23 mouse cellular contexts compared by ENCODE assay signal in the genomic region with DNA sequence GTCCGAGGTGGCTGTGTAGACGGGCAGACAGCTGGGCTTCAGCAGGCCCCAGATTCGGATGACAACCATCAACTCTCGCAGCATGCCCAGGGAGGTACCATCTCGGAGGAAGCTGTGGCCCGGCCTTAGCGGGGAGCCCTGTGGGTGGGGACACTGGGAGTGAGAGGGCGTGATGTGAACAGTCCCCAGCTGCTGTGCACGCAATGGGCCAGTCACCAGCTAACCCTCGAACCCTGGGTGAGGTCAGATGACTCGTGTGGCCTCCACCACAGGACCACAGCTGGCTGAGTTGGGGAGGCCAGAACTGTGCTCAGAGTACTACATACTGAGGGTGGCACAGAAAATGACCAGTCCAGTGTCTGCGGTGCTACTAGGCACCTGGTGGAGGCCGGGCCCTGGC. TPM values are rescaled to one million over a fixed set of nuclear protein-coding genes. Genes with fewer than 3 reads are reported as not detected.
DNase-seq lines count a peak whose midpoint lies in the region; ATAC-seq and TF ChIP-seq lines count a peak whose summit lies in the region.
"Had no signal": no experiment of that assay in that cellular context is flagged by ENCODE, and none has a peak within 500 bp of the region (broad histone marks: within the 10 kb centered on the region; RNA-seq: fewer than 3 reads in every experiment).

No protein-coding gene starts in this region.

- H3K36me3 ChIP-seq in liver, adult 2 months (ENCODE audit: control insufficient read depth, insufficient read depth, low read length): no peaks in the 10 kb centered on the region
- peaks cover 21% of the 10 kb centered on the region for H3K36me3 ChIP-seq in liver, embryonic 11.5 days (ENCODE audit: control insufficient read depth, insufficient read depth, low read length)
- peaks cover 34% of the 10 kb centered on the region for H3K36me3 ChIP-seq in liver, embryonic 13.5 days
- 0 out of 2 replicates have a peak, but pooled peaks cover 18% of the 10 kb centered on the region for H3K36me3 ChIP-seq in lung, postnatal 0 days (ENCODE audit: insufficient read depth, low read length)
- H3K36me3 ChIP-seq in hindbrain, embryonic 16.5 days (ENCODE audit: control insufficient read depth, insufficient read depth, low read length): peaks cover 25% of the 10 kb centered on the region

- H3K79me2 ChIP-seq in liver, adult 2 months (ENCODE audit: control insufficient read depth, insufficient read depth, low read length): peaks cover 3% of the 10 kb centered on the region; the same call in 1 of the 2 replicates

- no peak overlapping the region for H3K4me2 ChIP-seq in liver, embryonic 11.5 days
- H3K4me2 ChIP-seq in liver, embryonic 13.5 days: no peak overlapping the region
- no peak overlapping the region for H3K4me2 ChIP-seq in lung, postnatal 0 days (replicated peaks; ENCODE audit: low read depth, low read length)
- H3K4me2 ChIP-seq in hindbrain, embryonic 16.5 days (ENCODE audit: low read length): no peak overlapping the region
- H3K4me2 ChIP-seq: heart, embryonic 15.5 days; midbrain, embryonic 12.5 days; neural tube, embryonic 15.5 days had no signal

- ATAC-seq in liver, embryonic 11.5 days (replicated peaks; ENCODE audit: low FRiP score): no peak
- peak; percentile 23 for ATAC-seq in liver, embryonic 13.5 days (ENCODE audit: low read depth)
- ATAC-seq in lung, postnatal 0 days: peak; percentile 76
- ATAC-seq in hindbrain, embryonic 16.5 days: no peak
- ATAC-seq: forebrain, embryonic 14.5 days; Patski had no signal

- TF ChIP-seq POLR2A in liver, adult 2 months (IDR thresholded peaks at IDR 0.05; ENCODE audit: extremely low read depth, insufficient read depth, low read length): no peak

- no peaks in the 10 kb centered on the region for H3K9me3 ChIP-seq in liver, embryonic 11.5 days (ENCODE audit: control insufficient read depth, low read length)
- no peaks in the 10 kb centered on the region for H3K9me3 ChIP-seq in liver, embryonic 13.5 days (replicated peaks)
- H3K9me3 ChIP-seq in lung, postnatal 0 days (ENCODE audit: low read length): no peaks in the 10 kb centered on the region
- no peaks in the 10 kb centered on the region for H3K9me3 ChIP-seq in hindbrain, embryonic 16.5 days (ENCODE audit: control insufficient read depth, low read length)
- H3K9me3 ChIP-seq: heart, embryonic 15.5 days; hindbrain, embryonic 10.5 days; midbrain, embryonic 12.5 days; neural tube, embryonic 15.5 days had no signal

- TF ChIP-seq CTCF in liver, adult 2 months (IDR thresholded peaks at IDR 0.05; ENCODE audit: low read depth, low read length): no peak
- TF ChIP-seq CTCF in lung, postnatal 0 days (IDR thresholded peaks at IDR 0.05): no peak

- H3K9ac ChIP-seq in liver, adult 2 months (ENCODE audit: low read depth, low read length): peak overlapping the region; percentile 16; the same call in 1 of the 2 replicates
- no peak overlapping the region for H3K9ac ChIP-seq in liver, embryonic 11.5 days (ENCODE audit: low read depth, low read length)
- no peak overlapping the region for H3K9ac ChIP-seq in liver, embryonic 13.5 days
- H3K9ac ChIP-seq in lung, postnatal 0 days (replicated peaks; ENCODE audit: low read depth): no peak overlapping the region
- no peak overlapping the region for H3K9ac ChIP-seq in hindbrain, embryonic 16.5 days (ENCODE audit: low read depth, low read length)
- H3K9ac ChIP-seq: heart, embryonic 15.5 days; midbrain, embryonic 12.5 days; neural tube, embryonic 15.5 days had no signal

- H3K27ac ChIP-seq in liver, adult 2 months (replicated peaks; ENCODE audit: insufficient read depth, low read depth, low read length): peak overlapping the region; percentile 69
- H3K27ac ChIP-seq in liver, embryonic 11.5 days (ENCODE audit: low read depth, low read length): no peak overlapping the region
- H3K27ac ChIP-seq in liver, embryonic 13.5 days: peak overlapping the region; percentile 31
- peak overlapping the region; percentile 20 for H3K27ac ChIP-seq in lung, postnatal 0 days (ENCODE audit: low read length)
- no peak overlapping the region for H3K27ac ChIP-seq in hindbrain, embryonic 16.5 days (ENCODE audit: low read depth, low read length)
- H3K27ac ChIP-seq: gastrocnemius, adult 2 months; heart, adult 2 months; heart, embryonic 15.5 days; hindbrain, embryonic 10.5 days; kidney, postnatal 0 days; midbrain, embryonic 12.5 days; neural tube, embryonic 15.5 days had no signal

- no peak for DNase-seq in liver, adult 2 months (ENCODE audit: extremely low read depth, low read depth, low spot score)
- no peak for DNase-seq in liver, embryonic 11.5 days (ENCODE audit: low spot score)
- DNase-seq in liver, embryonic 13.5 days: no peak
- peak; percentile 54 for DNase-seq in lung, postnatal 0 days (ENCODE audit: low spot score)
- DNase-seq in gastrocnemius, postnatal 25 days: no peak
- no peak for DNase-seq in retina, postnatal 1 day
- DNase-seq in adrenal gland, adult 8-10 months: no peak
- DNase-seq: embryo, embryonic 11 days; layer of hippocampus, postnatal 36 days; right cerebral cortex, postnatal 4 days; thymus, postnatal 25 days had no signal

- no peak for TF ChIP-seq EP300 in lung, postnatal 0 days (IDR thresholded peaks at IDR 0.05)

- no peak overlapping the region for H3K4me3 ChIP-seq in liver, adult 2 months (ENCODE audit: insufficient read depth, low read depth, low read length)
- H3K4me3 ChIP-seq in liver, embryonic 11.5 days (ENCODE audit: low read depth, low read length): no peak overlapping the region
- H3K4me3 ChIP-seq in liver, embryonic 13.5 days (replicated peaks): no peak overlapping the region
- H3K4me3 ChIP-seq in lung, postnatal 0 days (ENCODE audit: low read depth, low read length): no peak overlapping the region
- H3K4me3 ChIP-seq in hindbrain, embryonic 16.5 days (ENCODE audit: low read length): no peak overlapping the region
- H3K4me3 ChIP-seq: gastrocnemius, adult 2 months; heart, adult 2 months; heart, embryonic 15.5 days; midbrain, embryonic 12.5 days; neural tube, embryonic 15.5 days had no signal

- WGBS in liver, adult 2 months: 52% methylated on average over 13 of the region's 13 CpGs
- 84% methylated on average over 13 of the region's 13 CpGs for WGBS in liver, embryonic 11.5 days
- 76% methylated on average over 13 of the region's 13 CpGs for WGBS in liver, embryonic 13.5 days (ENCODE audit: insufficient replicate concordance)
- WGBS in lung, postnatal 0 days: 73% methylated on average over 13 of the region's 13 CpGs
- 87% methylated on average over 13 of the region's 13 CpGs for WGBS in hindbrain, embryonic 16.5 days

- H3K27me3 ChIP-seq in liver, adult 2 months (ENCODE audit: control insufficient read depth, insufficient read depth, low read length): no peaks in the 10 kb centered on the region
- H3K27me3 ChIP-seq in liver, embryonic 11.5 days (replicated peaks; ENCODE audit: control insufficient read depth, insufficient read depth, low read length): no peaks in the 10 kb centered on the region
- H3K27me3 ChIP-seq in liver, embryonic 13.5 days: no peaks in the 10 kb centered on the region
- no peaks in the 10 kb centered on the region for H3K27me3 ChIP-seq in lung, postnatal 0 days (replicated peaks; ENCODE audit: insufficient read depth, low read length)
- no peaks in the 10 kb centered on the region; the same call in 1 of the 2 replicates for H3K27me3 ChIP-seq in hindbrain, embryonic 16.5 days (replicated peaks; ENCODE audit: control insufficient read depth, insufficient read depth, low read length)
- H3K27me3 ChIP-seq: heart, embryonic 15.5 days; neural tube, embryonic 15.5 days; Patski had no signal

- peaks cover 13% of the 10 kb centered on the region for H3K4me1 ChIP-seq in liver, adult 2 months (ENCODE audit: control insufficient read depth, insufficient read depth, low read length)
- peaks cover 6% of the 10 kb centered on the region for H3K4me1 ChIP-seq in liver, embryonic 11.5 days (replicated peaks; ENCODE audit: control insufficient read depth, insufficient read depth, low read length)
- peaks cover 25% of the 10 kb centered on the region for H3K4me1 ChIP-seq in liver, embryonic 13.5 days (replicated peaks)
- no peaks in the 10 kb centered on the region; the same call in 1 of the 2 replicates for H3K4me1 ChIP-seq in lung, postnatal 0 days (ENCODE audit: insufficient read depth, low read depth, low read length)
- H3K4me1 ChIP-seq in hindbrain, embryonic 16.5 days (ENCODE audit: control insufficient read depth, insufficient read depth, low read depth, low read length): peaks cover 10% of the 10 kb centered on the region

RNA-seq across cellular contexts. Expression of a gene that starts 6.2 kb away (rescaled TPM):
- 5.7 and 11.3 TPM in 2 replicates for total RNA-seq in liver, adult 2 months (2014; rRNA removed)
- 0.37 and 0.98 TPM in 2 replicates for polyA plus RNA-seq in liver, adult 2 months (2012; rRNA removed)
- not detected in 2 replicates for polyA plus RNA-seq in liver, embryonic 11.5 days (2014; fragmentation: Nextera tagmentation; extraction: Ambion mirVana)
- polyA plus RNA-seq in liver, embryonic 13.5 days (2015; fragmentation: Nextera tagmentation; extraction: Ambion mirVana): not detected in 2 replicates
- not detected in 2 replicates for polyA plus RNA-seq in lung, postnatal 0 days (2015; fragmentation: Nextera tagmentation; extraction: Ambion mirVana)
- total RNA-seq in gastrocnemius, postnatal 25 days (2021): 100 to 1,000 TPM in 1 of 2 experiments, 10 to 100 TPM in 1; 12.5 to 381 TPM
- not detected in 2 replicates for polyA plus RNA-seq in hindbrain, embryonic 16.5 days (2015; fragmentation: Nextera tagmentation; extraction: Ambion mirVana)
- 1,000 to 10,000 TPM in 2 of 4 experiments, 100 to 1,000 TPM in 2; 123 to 1,857 (median 821) TPM for total RNA-seq in adrenal gland, adult 8-10 months (2022)
- total RNA-seq: layer of hippocampus, adult 18-20 months; layer of hippocampus, postnatal 36 days; left cerebral cortex, postnatal 36 days had no signal
- polyA plus RNA-seq: forebrain, embryonic 14.5 days; heart, embryonic 15.5 days; hindbrain, embryonic 10.5 days; midbrain, embryonic 12.5 days; neural tube, embryonic 15.5 days; Patski had no signal

RNA-seq across cellular contexts. Expression of a gene that starts 10.8 kb away (rescaled TPM):
- 0.20 TPM in 1 of 2 replicates, not detected in the other for total RNA-seq in liver, adult 2 months (2014; rRNA removed)
- 0.12 and 0.15 TPM in 2 replicates for polyA plus RNA-seq in liver, adult 2 months (2012; rRNA removed)
- polyA plus RNA-seq in liver, embryonic 11.5 days (2014; fragmentation: Nextera tagmentation; extraction: Ambion mirVana): 11.1 and 11.8 TPM in 2 replicates
- 47.1 and 59.3 TPM in 2 replicates for polyA plus RNA-seq in liver, embryonic 13.5 days (2015; fragmentation: Nextera tagmentation; extraction: Ambion mirVana)
- 0.92 TPM in 1 of 2 replicates, not detected in the other for polyA plus RNA-seq in lung, postnatal 0 days (2015; fragmentation: Nextera tagmentation; extraction: Ambion mirVana)
- not detected for total RNA-seq in gastrocnemius, postnatal 25 days (2021)
- 0.26 and 0.32 TPM in 2 replicates for polyA plus RNA-seq in hindbrain, embryonic 16.5 days (2015; fragmentation: Nextera tagmentation; extraction: Ambion mirVana)
- not detected for total RNA-seq in adrenal gland, adult 8-10 months (2022)
- total RNA-seq: gastrocnemius, adult 2 months; heart, adult 2 months; layer of hippocampus, adult 18-20 months; layer of hippocampus, postnatal 36 days; left cerebral cortex, postnatal 36 days had no signal
- polyA plus RNA-seq: heart, adult 2 months; hindbrain, embryonic 10.5 days; kidney, postnatal 0 days; midbrain, embryonic 12.5 days; Patski had no signal

RNA-seq across cellular contexts. Expression of a gene that starts 11.9 kb away (rescaled TPM):
- 5.9 and 8.2 TPM in 2 replicates for total RNA-seq in liver, adult 2 months (2014; rRNA removed)
- polyA plus RNA-seq in liver, adult 2 months (2012; rRNA removed): 29.9 and 30.6 TPM in 2 replicates
- 32.6 and 37.4 TPM in 2 replicates for polyA plus RNA-seq in liver, embryonic 11.5 days (2014; fragmentation: Nextera tagmentation; extraction: Ambion mirVana)
- polyA plus RNA-seq in liver, embryonic 13.5 days (2015; fragmentation: Nextera tagmentation; extraction: Ambion mirVana): 16.9 and 19.0 TPM in 2 replicates
- polyA plus RNA-seq in lung, postnatal 0 days (2015; fragmentation: Nextera tagmentation; extraction: Ambion mirVana): 32.0 and 32.8 TPM in 2 replicates
- 10 to 100 TPM; 29.2 to 34.4 TPM for total RNA-seq in gastrocnemius, postnatal 25 days (2021)
- 48.2 and 53.8 TPM in 2 replicates for polyA plus RNA-seq in hindbrain, embryonic 16.5 days (2015; fragmentation: Nextera tagmentation; extraction: Ambion mirVana)
- total RNA-seq in adrenal gland, adult 8-10 months (2022): 10 to 100 TPM; 50.9 to 60.7 (median 57.8) TPM

RNA-seq across cellular contexts. Expression of a gene that starts 13.8 kb away (rescaled TPM):
- not detected in 2 replicates for total RNA-seq in liver, adult 2 months (2014; rRNA removed)
- not detected in 2 replicates for polyA plus RNA-seq in liver, adult 2 months (2012; rRNA removed)
- 7.4 TPM in 1 of 2 replicates, not detected in the other for polyA plus RNA-seq in liver, embryonic 11.5 days (2014; fragmentation: Nextera tagmentation; extraction: Ambion mirVana)
- 11.3 TPM in 1 of 2 replicates, not detected in the other for polyA plus RNA-seq in liver, embryonic 13.5 days (2015; fragmentation: Nextera tagmentation; extraction: Ambion mirVana)
- not detected in 2 replicates for polyA plus RNA-seq in lung, postnatal 0 days (2015; fragmentation: Nextera tagmentation; extraction: Ambion mirVana)
- not detected for total RNA-seq in gastrocnemius, postnatal 25 days (2021)
- polyA plus RNA-seq in hindbrain, embryonic 16.5 days (2015; fragmentation: Nextera tagmentation; extraction: Ambion mirVana): 1.4 and 18.3 TPM in 2 replicates
- total RNA-seq in adrenal gland, adult 8-10 months (2022): not detected
- total RNA-seq: gastrocnemius, adult 2 months; heart, adult 2 months; layer of hippocampus, adult 18-20 months; layer of hippocampus, postnatal 36 days; left cerebral cortex, postnatal 36 days had no signal
- polyA plus RNA-seq: heart, adult 2 months; Patski had no signal

RNA-seq across cellular contexts. Expression of a gene that starts 20.0 kb away (rescaled TPM):
- 0.18 and 0.60 TPM in 2 replicates for total RNA-seq in liver, adult 2 months (2014; rRNA removed)
- 1.5 and 1.9 TPM in 2 replicates for polyA plus RNA-seq in liver, adult 2 months (2012; rRNA removed)
- polyA plus RNA-seq in liver, embryonic 11.5 days (2014; fragmentation: Nextera tagmentation; extraction: Ambion mirVana): 0.66 and 0.75 TPM in 2 replicates
- 0.19 and 0.28 TPM in 2 replicates for polyA plus RNA-seq in liver, embryonic 13.5 days (2015; fragmentation: Nextera tagmentation; extraction: Ambion mirVana)
- 1.6 and 1.7 TPM in 2 replicates for polyA plus RNA-seq in lung, postnatal 0 days (2015; fragmentation: Nextera tagmentation; extraction: Ambion mirVana)
- total RNA-seq in gastrocnemius, postnatal 25 days (2021): under 1 TPM; 0.18 to 0.29 TPM
- polyA plus RNA-seq in hindbrain, embryonic 16.5 days (2015; fragmentation: Nextera tagmentation; extraction: Ambion mirVana): 3.1 and 3.7 TPM in 2 replicates
- 1 to 10 TPM; 1.1 to 5.6 (median 4.0) TPM for total RNA-seq in adrenal gland, adult 8-10 months (2022)

Comparison
In these comparisons a context has a peak if more than half of its experiments do, and no peak if none do; other contexts are left out.
1. H3K27ac ChIP-seq: peak in liver, adult 2 months (single experiment), liver, embryonic 13.5 days (single experiment) and lung, postnatal 0 days (single experiment); none in liver, embryonic 11.5 days (single experiment) and hindbrain, embryonic 16.5 days (single experiment).
2. ATAC-seq: peak in liver, embryonic 13.5 days (single experiment) and lung, postnatal 0 days (single experiment); none in liver, embryonic 11.5 days (single experiment) and hindbrain, embryonic 16.5 days (single experiment).